Mouse (Mus musculus): ENCODE data around the gene Avl9. TPM values are rescaled to one million over a fixed set of nuclear protein-coding genes. Genes with fewer than 3 reads are reported as not detected.

Gene Avl9
- polyA plus RNA-seq (2012; rRNA removed), result 9.0 and 9.4 TPM in 2 replicates
- 13.0 and 13.3 TPM in 2 replicates for polyA plus RNA-seq (2014; fragmentation: Nextera tagmentation; extraction: Ambion mirVana)

DNA sequence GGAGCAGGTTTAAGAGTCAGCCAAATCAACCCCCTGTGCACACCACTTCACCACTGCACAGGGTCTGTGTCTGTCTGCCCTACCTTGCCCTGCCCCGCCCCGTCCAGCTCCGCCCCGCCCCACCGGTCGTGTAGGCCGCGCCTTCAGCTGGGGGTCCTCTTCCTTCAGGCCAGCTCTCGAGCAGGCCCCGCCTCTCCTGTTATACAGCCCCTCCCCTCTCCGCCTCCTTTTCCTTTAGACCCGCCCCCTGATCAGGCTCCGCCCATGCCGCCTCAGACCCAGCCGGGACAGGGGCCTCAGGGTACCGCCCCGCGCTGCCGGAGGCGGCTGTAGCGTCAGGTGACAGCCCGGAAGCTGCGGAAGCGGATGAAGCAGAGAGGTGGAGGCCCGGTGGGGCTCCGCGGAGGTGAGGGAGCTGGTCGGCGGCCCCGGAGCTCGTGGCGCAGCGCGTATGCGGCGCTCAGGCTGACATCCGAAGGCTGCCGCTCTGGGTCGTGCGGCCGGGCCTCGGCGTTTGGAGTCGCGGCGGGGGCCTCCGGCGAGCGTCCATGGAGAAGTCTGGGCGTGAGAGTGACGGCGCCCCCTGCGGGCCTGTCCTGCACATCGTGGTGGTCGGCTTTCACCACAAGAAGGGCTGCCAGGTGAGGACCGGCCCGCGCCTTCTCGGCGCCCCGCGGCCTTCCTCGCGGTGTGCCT is at the start of gene Avl9:
TSS of gene Avl9 (plus strand) at position 326 of the 696 bp plus-strand sequence.
- no peaks in the 10 kb centered on the region for H3K36me3 ChIP-seq (ENCODE audit: control insufficient read depth, insufficient read depth, low read length)
- H3K27me3 ChIP-seq (ENCODE audit: control insufficient read depth, insufficient read depth, low read length), result no peaks in the 10 kb centered on the region
- H3K27ac ChIP-seq (replicated peaks; ENCODE audit: low read depth, low read length), result peak within 1 kb of the TSS; percentile 92
- no peaks in the 10 kb centered on the region for H3K9me3 ChIP-seq (ENCODE audit: control insufficient read depth, low read length)
- 0 out of 2 replicates have a peak, but pooled peaks cover 6% of the 10 kb centered on the region for H3K4me1 ChIP-seq (ENCODE audit: control insufficient read depth, insufficient read depth, low read length)
- peak within 1 kb of the TSS; percentile 82 for H3K9ac ChIP-seq (ENCODE audit: low read depth, low read length, severe bottlenecking)
- H3K4me3 ChIP-seq (replicated peaks; ENCODE audit: low read length), result peak within 1 kb of the TSS; percentile 77
- ATAC-seq (ENCODE audit: low FRiP score, low read depth) (peak; percentile 97), DNase-seq (ENCODE audit: low spot score) (peak; percentile 94)
- under 1% methylated on average over 25 of the region's 64 CpGs for WGBS
- peak; percentile 78; the same call in 1 of the 2 replicates for TF ChIP-seq POLR2A (IDR thresholded peaks at IDR 0.05; ENCODE audit: borderline replicate concordance, extremely low read depth, insufficient read depth, insufficient read length)
- peak within 1 kb of the TSS; percentile 57 for H3K4me2 ChIP-seq (replicated peaks; ENCODE audit: low read depth, low read length, severe bottlenecking)

DNA sequence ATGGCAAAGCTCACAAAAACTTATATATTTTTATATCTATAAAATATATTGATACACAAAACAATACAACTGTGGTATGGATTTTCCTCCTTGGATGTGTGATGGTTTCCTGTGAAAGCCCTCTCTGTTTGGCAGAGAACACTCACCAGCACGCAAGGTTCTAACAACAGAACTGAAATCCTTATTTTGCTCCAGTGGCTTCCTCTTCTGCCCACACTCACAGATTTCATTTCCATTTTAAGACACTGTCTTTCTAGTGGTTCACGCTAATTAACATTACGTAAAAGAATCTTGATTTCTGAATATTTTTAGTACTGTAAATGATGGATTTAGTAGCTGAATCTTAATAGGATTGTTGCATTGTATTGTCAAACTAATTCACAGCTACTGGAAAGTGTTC is 26.5 kb upstream of the Avl9 start:
- H3K9ac ChIP-seq (ENCODE audit: low read depth, low read length, severe bottlenecking), result no peak overlapping the region
- no peak for DNase-seq (ENCODE audit: low spot score)
- H3K27ac ChIP-seq (replicated peaks; ENCODE audit: low read depth, low read length), result no peak overlapping the region
- 88% methylated on average over 3 of the region's 3 CpGs for WGBS
- H3K4me2 ChIP-seq (replicated peaks; ENCODE audit: low read depth, low read length, severe bottlenecking), result no peak overlapping the region
- H3K36me3 ChIP-seq (ENCODE audit: control insufficient read depth, insufficient read depth, low read length), result no peaks in the 10 kb centered on the region
- TF ChIP-seq POLR2A (IDR thresholded peaks at IDR 0.05; ENCODE audit: borderline replicate concordance, extremely low read depth, insufficient read depth, insufficient read length), result no peak
- 0 out of 2 replicates have a peak, but pooled peaks cover 4% of the 10 kb centered on the region for H3K4me1 ChIP-seq (ENCODE audit: control insufficient read depth, insufficient read depth, low read length)
- H3K27me3 ChIP-seq (ENCODE audit: control insufficient read depth, insufficient read depth, low read length), result no peaks in the 10 kb centered on the region
- no peak for ATAC-seq (ENCODE audit: low FRiP score, low read depth)
- no peak overlapping the region for H3K4me3 ChIP-seq (replicated peaks; ENCODE audit: low read length)
- H3K9me3 ChIP-seq (ENCODE audit: control insufficient read depth, low read length), result no peaks in the 10 kb centered on the region

DNA sequence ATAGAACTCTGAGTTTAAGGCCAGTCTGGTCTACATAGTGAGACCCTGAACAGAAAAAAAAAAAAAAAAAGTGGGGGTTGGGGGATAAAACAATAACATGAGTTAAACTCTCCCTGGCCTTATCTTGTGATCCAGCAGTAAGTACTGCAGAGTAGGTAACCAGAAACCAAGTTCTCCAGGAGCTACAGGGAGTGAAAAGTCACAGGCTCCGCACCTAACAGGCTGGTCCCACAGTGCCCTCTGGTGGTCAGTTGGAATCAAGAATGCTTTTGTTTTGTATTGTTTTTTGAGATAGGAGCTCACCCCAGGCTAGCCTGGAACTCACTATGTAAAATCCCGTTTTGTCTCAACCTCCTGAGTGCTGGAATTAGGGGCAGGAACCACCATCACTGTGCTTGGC is 23.5 kb upstream of the Avl9 start:
- H3K9me3 ChIP-seq (ENCODE audit: control insufficient read depth, low read length), result no peaks in the 10 kb centered on the region
- 9% methylated on average over 2 of the region's 2 CpGs for WGBS
- peak; percentile 72 for ATAC-seq (ENCODE audit: low FRiP score, low read depth)

DNA sequence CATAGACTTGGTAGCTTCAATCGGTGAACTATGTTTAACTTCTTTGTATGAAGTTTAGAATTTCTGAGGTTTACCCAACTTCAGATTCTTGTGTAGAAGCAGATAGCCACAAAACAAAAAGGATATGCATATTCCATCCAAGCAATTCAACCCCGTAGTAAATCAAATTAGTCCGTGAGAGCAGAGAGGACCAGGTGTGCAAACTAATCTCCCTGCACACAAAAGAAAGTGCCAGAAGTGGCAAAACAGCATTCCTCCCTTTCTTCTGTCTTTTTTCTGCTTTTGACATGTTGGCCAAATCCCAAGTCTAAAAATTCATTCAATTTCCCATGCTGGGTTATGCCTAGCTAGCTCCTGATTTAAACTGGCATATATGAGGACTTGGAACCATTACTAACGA is 22.3 kb upstream of the Avl9 start:
- Histone ChIP-seq H3K4me1 (ENCODE audit: control insufficient read depth, insufficient read depth, low read length) (0 out of 2 replicates have a peak, but pooled peaks cover 4% of the 10 kb centered on the region), H3K4me2 (replicated peaks; ENCODE audit: low read depth, low read length, severe bottlenecking) (no peak overlapping the region), H3K9ac (ENCODE audit: low read depth, low read length, severe bottlenecking) (no peak overlapping the region), H3K36me3 (ENCODE audit: control insufficient read depth, insufficient read depth, low read length) (no peaks in the 10 kb centered on the region), H3K4me3 (replicated peaks; ENCODE audit: low read length) (no peak overlapping the region), H3K9me3 (ENCODE audit: control insufficient read depth, low read length) (no peaks in the 10 kb centered on the region), H3K27ac (replicated peaks; ENCODE audit: low read depth, low read length) (no peak overlapping the region), H3K27me3 (ENCODE audit: control insufficient read depth, insufficient read depth, low read length) (no peaks in the 10 kb centered on the region)
- 71% methylated on average over 4 of the region's 4 CpGs for WGBS
- DNase-seq (ENCODE audit: low spot score) (no peak), ATAC-seq (ENCODE audit: low FRiP score, low read depth) (no peak)
- no peak for TF ChIP-seq POLR2A (IDR thresholded peaks at IDR 0.05; ENCODE audit: borderline replicate concordance, extremely low read depth, insufficient read depth, insufficient read length)

More for the DNA sequence above, 23.5 kb upstream of the Avl9 start:
- H3K4me1 ChIP-seq (ENCODE audit: control insufficient read depth, insufficient read depth, low read length), result 0 out of 2 replicates have a peak, but pooled peaks cover 4% of the 10 kb centered on the region
- no peaks in the 10 kb centered on the region for H3K36me3 ChIP-seq (ENCODE audit: control insufficient read depth, insufficient read depth, low read length)
- H3K27ac ChIP-seq (replicated peaks; ENCODE audit: low read depth, low read length), result no peak overlapping the region
- no peaks in the 10 kb centered on the region for H3K27me3 ChIP-seq (ENCODE audit: control insufficient read depth, insufficient read depth, low read length)
- TF ChIP-seq POLR2A (IDR thresholded peaks at IDR 0.05; ENCODE audit: borderline replicate concordance, extremely low read depth, insufficient read depth, insufficient read length), result no peak
- H3K4me2 ChIP-seq (replicated peaks; ENCODE audit: low read depth, low read length, severe bottlenecking), result no peak overlapping the region
- peak; percentile 89 for DNase-seq (ENCODE audit: low spot score)
- H3K9ac ChIP-seq (ENCODE audit: low read depth, low read length, severe bottlenecking), result no peak overlapping the region
- H3K4me3 ChIP-seq (replicated peaks; ENCODE audit: low read length), result no peak overlapping the region

DNA sequence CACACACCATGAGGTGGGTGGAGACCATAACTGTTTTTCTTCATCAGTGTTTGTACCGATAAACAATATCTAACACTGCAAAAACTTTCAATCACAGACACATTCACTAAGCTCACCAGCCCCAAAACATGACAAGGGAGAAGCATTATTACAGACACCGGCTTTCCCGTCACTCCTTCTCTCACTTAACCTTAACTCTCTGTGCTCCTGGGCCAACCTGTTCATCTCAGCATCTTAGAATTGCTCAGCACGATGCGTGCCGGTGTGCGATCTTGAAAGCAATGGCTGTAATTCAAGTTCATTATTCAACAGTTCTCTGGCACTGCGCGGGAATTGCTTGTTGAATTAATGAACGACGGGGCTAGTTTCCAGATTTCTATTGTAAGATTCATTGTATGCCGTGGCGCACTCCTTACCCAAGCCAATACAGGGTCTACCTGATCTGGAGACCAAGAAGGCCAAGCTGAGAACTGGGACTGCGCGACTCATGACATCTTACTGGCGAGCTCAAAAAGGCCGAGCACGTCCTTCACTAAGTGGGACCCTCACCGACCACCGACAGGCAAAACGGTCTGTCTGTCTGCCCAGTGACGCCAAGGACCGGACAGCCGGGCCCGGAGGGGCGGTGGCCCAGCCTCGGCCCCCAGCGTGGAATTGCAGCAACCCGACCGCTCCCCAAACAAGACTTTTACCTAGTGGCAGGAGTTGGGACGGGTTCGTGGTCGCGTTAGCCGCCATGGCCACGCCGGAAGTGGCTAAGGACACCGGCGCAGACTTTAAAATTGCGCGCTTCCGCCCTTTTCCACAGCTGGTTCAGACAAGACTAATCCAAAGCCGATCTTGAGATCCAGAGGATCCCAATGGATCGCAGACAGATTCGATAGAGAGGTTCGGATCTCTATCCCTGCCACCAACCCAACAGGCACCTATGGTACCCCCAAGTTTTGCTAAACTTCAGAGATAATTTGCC is 10.5 kb upstream of the Avl9 start, which contains the start of gene Lsm5:
TSS of gene Lsm5 (minus strand) at position 780 of the 970 bp plus-strand sequence.
- Histone ChIP-seq H3K36me3 (ENCODE audit: control insufficient read depth, insufficient read depth, low read length) (0 out of 2 replicates have a peak, but pooled peaks cover 4% of the 10 kb centered on the region), H3K4me1 (ENCODE audit: control insufficient read depth, insufficient read depth, low read length) (no peaks in the 10 kb centered on the region), H3K27me3 (ENCODE audit: control insufficient read depth, insufficient read depth, low read length) (no peaks in the 10 kb centered on the region), H3K4me3 (replicated peaks; ENCODE audit: low read length) (peak within 1 kb of the TSS; percentile 67), H3K4me2 (replicated peaks; ENCODE audit: low read depth, low read length, severe bottlenecking) (peak within 1 kb of the TSS; percentile 56), H3K9ac (ENCODE audit: low read depth, low read length, severe bottlenecking) (peak within 1 kb of the TSS; percentile 72), H3K27ac (replicated peaks; ENCODE audit: low read depth, low read length) (no peak within 1 kb of the TSS), H3K9me3 (ENCODE audit: control insufficient read depth, low read length) (no peaks in the 10 kb centered on the region)
- DNase-seq (ENCODE audit: low spot score) (peak; percentile 96), ATAC-seq (ENCODE audit: low FRiP score, low read depth) (peak; percentile 93)
- TF ChIP-seq POLR2A (IDR thresholded peaks at IDR 0.05; ENCODE audit: borderline replicate concordance, extremely low read depth, insufficient read depth, insufficient read length), result no peak
- WGBS, result under 1% methylated on average over 46 of the region's 46 CpGs
